Mouse (Mus musculus): ENCODE measurements at regions not wholly inside any gene's neighbourhood (a gene's known extent, or its start where the extent isn't known, plus 50 kb on each side); places are given as distances from the start of the nearest gene placed in this dataset.

- no peak for DNase-seq (ENCODE audit: extremely low spot score in 1 of 2, low spot score in 1 of 2)
These were observed 131.9 kb upstream of the Jade1 start for GRCm38 (mm10) chr3:41423630-41424029.

- no peak for DNase-seq (ENCODE audit: extremely low spot score in 1 of 2, low spot score in 1 of 2)
These were observed 132.6 kb upstream of the Jade1 start for GRCm38 (mm10) chr3:41422615-41423579.

- DNase-seq (ENCODE audit: extremely low spot score in 1 of 2, low spot score in 1 of 2): no peak
These were observed 141.8 kb upstream of the Jade1 start for GRCm38 (mm10) chr3:41413771-41414170.

DNA sequence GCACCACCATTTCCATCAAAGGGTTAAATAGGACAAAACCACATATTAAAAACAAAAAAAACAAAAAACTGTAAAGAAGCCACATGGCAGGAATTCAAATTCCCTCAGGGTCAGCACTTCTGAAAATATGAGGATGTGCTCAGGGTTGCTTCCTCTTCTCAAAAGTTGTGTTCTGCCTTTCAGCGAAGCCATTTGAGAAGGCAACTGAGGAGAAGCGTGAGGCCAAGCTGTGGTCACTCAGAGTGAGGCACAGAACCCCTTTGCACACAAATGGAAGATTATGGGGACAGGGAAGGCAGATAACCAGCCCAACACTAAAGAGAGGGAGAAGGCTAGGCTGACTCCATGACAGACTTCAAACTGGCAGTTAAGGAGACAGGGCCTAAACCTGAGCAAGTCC lies 142.8 kb upstream of the Jade1 start:
- no peak for DNase-seq (ENCODE audit: extremely low spot score in 1 of 2, low spot score in 1 of 2)

- no peak for DNase-seq (ENCODE audit: extremely low spot score in 1 of 2, low spot score in 1 of 2)
These were observed 146.5 kb upstream of the Jade1 start for GRCm38 (mm10) chr3:41408821-41409737.

GRCm38 (mm10) chr3:41408423-41408820 lies 147.1 kb upstream of the Jade1 start:
- DNase-seq (ENCODE audit: extremely low spot score in 1 of 2, low spot score in 1 of 2): no peak

- no peak for DNase-seq (ENCODE audit: extremely low spot score in 1 of 2, low spot score in 1 of 2)
These were observed 147.5 kb upstream of the Jade1 start for GRCm38 (mm10) chr3:41407988-41408387.

GRCm38 (mm10) chr3:41407520-41407919 lies 148.0 kb upstream of the Jade1 start:
- DNase-seq (ENCODE audit: extremely low spot score in 1 of 2, low spot score in 1 of 2): no peak

GRCm38 (mm10) chr3:41401881-41402280 lies 153.7 kb upstream of the Jade1 start:
- DNase-seq (ENCODE audit: extremely low spot score in 1 of 2, low spot score in 1 of 2): no peak

DNA sequence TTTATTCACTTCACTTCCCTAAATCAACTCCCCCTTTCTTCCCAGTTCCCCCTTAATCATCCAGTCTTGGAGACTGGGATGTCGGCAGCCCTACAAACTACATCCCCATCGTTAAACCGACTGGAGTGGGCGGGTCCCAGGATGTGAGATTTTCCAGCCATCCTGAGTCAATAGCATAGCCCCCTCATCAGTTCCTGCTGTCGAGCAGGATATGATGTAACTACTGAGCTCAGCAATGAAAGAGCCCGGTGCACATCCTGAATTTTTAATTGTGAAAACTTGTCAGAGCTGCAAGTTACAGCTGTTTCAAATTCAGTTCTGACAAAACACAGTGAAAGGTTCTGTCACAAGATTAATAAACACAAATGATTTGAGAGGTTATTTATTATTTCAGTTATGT lies 165.7 kb upstream of the Jade1 start:
- DNase-seq (ENCODE audit: extremely low spot score in 1 of 2, low spot score in 1 of 2): no peak

DNA sequence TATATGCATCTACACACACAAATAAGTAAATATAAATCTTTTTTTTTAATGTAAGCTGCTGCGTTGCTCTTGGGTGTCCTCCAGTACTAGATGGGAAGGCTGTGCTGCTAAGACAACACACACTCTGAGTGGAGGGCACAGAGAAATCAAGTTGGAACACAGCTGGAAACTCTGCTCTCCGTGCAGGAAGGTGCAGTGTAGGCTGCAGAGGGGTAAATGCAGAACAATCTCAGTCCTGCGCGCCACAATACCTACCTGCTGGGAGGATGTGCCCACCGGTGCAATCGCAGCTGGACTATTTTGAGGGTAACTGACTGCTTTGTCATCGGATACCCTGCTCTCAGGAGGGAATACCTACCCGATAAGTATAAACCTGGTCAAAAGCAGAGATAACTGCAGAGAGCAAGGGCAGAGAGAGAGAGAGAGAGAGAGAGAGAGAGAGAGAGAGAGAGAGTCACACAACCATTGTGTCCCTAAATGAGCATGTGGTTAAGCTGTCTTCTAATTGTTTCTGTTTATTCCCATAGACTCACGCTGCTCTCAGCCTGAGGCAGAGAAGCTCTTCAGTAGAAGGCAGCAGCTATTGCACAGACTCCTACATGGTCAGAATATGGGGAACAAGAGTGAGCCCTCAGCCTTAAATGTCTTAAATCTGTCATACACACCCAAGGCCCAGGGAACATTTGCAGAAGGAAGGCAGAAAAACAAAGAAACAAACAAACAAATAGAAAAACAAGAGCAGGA lies 167.9 kb upstream of the Jade1 start:
- DNase-seq (ENCODE audit: extremely low spot score in 1 of 2, low spot score in 1 of 2): no peak

DNA sequence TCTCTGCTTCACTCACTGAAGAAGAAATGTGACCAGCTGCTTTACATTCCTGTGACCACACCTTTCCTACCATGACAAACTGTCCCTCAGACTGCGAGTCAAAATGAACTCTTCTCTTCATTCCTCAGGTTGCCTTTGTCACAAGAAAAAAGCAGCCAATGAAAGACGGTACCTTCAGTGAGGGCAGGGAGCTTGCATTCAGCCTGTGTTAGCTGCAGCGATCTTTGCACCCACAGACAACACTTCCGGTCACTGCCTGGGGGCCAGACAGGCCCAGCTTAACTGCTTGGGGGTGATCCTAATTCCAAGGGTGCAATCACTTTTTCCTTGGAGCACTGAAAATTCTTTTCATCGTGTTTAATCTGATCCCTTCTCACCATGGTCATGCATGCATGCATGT lies 169.2 kb upstream of the Jade1 start:
- no peak for DNase-seq (ENCODE audit: extremely low spot score in 1 of 2, low spot score in 1 of 2)

DNA sequence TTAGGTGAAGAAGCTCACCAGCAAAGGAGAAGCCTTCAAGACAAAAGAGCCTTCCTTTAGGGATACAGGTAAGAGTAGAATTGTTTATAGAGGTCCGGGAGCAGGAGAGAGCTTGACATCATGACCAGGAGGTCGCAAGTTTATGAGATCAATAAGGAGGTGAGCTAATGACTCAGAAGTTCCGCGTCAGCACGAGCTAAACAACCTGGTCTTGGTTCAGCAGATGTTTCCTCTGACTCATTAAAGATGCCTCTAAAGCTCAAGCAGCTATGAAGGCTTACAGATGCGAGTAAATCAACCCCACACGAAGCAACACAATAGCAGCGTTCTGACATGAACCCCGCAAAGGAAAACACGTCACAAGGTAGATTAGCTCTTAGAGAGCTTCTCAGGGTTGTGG lies 171.1 kb upstream of the Jade1 start:
- DNase-seq (ENCODE audit: extremely low spot score in 1 of 2, low spot score in 1 of 2): no peak

DNA sequence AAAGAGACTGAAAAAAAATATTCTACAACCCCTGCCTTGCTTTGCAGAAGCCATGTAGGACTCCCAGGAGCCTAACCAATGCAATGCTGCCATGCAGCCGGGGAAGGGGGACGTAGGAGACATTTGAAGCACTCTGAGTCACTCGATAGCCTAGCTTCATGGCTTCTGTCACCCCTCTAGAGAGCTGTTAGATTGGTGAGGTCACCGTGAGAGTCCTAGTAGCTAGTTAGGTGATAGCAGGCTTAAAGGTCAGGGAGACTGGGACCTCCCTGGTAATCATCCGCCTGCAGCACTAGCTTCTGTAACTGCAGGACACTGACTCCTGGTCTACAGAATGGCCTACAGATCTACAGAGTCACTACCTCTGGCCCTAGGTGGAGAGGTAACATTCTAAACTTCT lies 177.0 kb upstream of the Jade1 start:
- no peak for DNase-seq (ENCODE audit: extremely low spot score in 1 of 2, low spot score in 1 of 2)

GRCm38 (mm10) chr3:41377826-41378406 lies 177.6 kb upstream of the Jade1 start:
- DNase-seq (ENCODE audit: extremely low spot score in 1 of 2, low spot score in 1 of 2): peak in 1 of 2 experiments; percentile 37

DNA sequence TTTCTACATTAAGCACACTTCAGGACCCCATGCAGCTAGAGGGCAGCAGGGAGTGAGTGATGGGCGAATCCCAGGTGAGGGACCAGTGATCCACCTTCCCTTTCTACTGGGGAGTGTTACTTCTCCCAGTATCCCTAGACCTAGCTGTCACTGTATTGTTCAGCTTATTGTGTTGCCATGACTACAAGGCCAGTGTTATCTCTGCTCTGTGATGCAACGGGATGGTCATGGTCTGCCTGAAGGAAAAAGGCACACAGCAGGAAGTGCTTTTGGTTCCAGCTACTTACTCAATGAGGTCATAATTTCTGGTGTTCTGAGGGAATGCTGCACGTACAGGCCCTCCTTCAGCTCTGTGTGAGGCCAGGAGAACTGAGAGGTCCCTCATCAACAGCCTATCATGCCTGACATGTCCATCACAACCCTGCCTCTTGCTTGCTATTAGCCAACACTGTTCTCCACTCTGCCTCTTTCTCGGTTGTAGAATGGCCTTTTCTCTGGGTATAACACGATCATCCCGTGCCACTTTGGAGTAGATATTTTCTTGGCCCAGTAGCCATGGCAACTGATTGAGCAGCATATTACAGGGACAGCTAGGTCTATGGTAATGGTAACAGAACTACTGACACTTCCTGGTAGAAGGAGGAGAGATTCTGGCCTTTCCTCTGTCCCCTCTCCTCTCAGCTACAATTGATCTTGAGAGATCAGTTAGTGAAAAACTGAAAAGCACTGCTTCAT lies 178.5 kb upstream of the Jade1 start:
- DNase-seq (ENCODE audit: extremely low spot score in 1 of 2, low spot score in 1 of 2): no peak

DNA sequence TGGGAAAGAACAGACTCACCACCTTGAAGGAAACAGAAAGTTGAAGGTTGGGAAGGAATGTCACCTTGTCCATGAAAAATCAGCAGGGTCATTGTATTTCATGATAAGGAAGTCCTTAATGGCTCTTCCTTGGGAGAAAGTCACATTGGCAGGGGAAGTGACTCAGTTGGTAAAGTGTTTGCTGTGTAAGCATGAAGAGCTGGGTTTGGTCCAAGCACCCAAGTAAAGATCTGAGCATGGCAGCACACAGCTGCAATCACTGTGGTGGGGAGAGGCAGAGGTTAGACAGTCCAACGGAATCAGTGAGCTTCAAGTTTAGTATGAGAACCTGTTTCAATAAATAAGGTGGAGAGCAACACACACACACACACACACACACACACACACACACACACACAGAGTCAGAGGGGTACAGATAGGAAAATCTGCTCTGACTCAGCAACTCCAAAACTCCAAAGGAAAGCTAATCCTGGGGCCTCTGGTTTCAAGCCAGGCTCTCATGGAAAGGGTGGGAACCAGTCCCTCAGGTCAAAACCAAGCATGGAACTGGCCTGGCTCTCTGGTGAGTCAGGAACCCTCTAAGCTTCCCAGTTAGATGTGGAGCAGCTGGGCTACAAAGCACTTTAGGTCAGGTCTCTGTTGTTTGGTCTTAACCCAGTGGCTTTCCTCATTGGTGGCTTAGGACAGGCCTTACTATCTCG lies 180.2 kb upstream of the Jade1 start:
- DNase-seq (ENCODE audit: extremely low spot score in 1 of 2, low spot score in 1 of 2): no peak

DNA sequence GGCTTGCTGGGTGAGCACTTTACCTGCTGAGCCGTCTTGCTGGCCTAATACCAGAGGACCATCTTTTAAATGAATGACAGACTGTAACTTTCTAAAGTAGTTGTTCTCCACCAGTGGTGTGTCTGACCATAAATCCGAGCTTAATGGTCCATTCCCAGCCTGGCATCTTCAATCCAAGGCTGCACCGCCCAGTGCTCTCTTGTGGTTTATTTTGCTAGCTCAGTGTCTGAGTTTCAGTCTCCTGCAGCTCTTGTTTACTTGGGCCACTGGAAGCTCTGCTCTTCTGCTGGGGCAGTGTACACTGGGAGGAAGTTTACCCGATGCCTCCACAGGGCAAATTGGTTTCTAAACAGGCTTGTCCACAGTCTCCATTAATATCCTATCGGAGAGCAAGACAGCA lies 182.3 kb upstream of the Jade1 start:
- DNase-seq (ENCODE audit: extremely low spot score in 1 of 2, low spot score in 1 of 2): no peak

All from layer of hippocampus, postnatal 25 days (tissue).